Mouse (Mus musculus) stomach, postnatal 0 days (tissue): Measurements from ENCODE around the gene Fas. TPM values are rescaled to one million over a fixed set of nuclear protein-coding genes. Genes with fewer than 3 reads are reported as not detected.

ENCODE experiments used
- ATAC-seq: fragments of 200-750 bp; cut with Nextera tagmentation; 2 replicates; pipeline ENCODE4 v1.8.0; 2017; ENCODE audit not compliant: low FRiP score, low TSS enrichment
- DNase-seq: peaks from one replicate; pipeline ENCODE4 v3.0.0-alpha.2; 2016; ENCODE audit warnings: low spot score
- H3K27ac ChIP-seq: fragments of 300-500 bp; sonication (generic); replicated peaks from 2 replicates; pipeline ENCODE4 v1.5.1; 2014; ENCODE audit warnings: mild to moderate bottlenecking, control low read depth
- H3K27me3 ChIP-seq: fragments of 300-500 bp; sonication (generic); 2 replicates; pipeline ENCODE4 v1.6.1; 2014; ENCODE audit warnings: low read length; ENCODE audit not compliant: control insufficient read depth, insufficient read depth
- H3K36me3 ChIP-seq: fragments of 300-500 bp; sonication (generic); 2 replicates; pipeline ENCODE4 v1.6.1; 2014; ENCODE audit warnings: low read length, mixed read lengths; ENCODE audit not compliant: control insufficient read depth, insufficient read depth
- H3K4me1 ChIP-seq: fragments of 300-500 bp; sonication (generic); replicated peaks from 2 replicates; pipeline ENCODE4 v1.6.1; 2014; ENCODE audit warnings: antibody characterized with exemption; ENCODE audit not compliant: control insufficient read depth, insufficient read depth
- H3K4me2 ChIP-seq: fragments of 300-500 bp; sonication (generic); replicated peaks from 2 replicates; pipeline ENCODE4 v1.6.1; 2014; ENCODE audit warnings: low read depth, mild to moderate bottlenecking, control low read depth, moderate library complexity
- H3K4me3 ChIP-seq: fragments of 300-500 bp; sonication (generic); 2 replicates; pipeline ENCODE4 v1.5.1; 2014; ENCODE audit warnings: low read depth, low read length, control low read depth
- H3K9ac ChIP-seq: fragments of 300-500 bp; sonication (generic); 2 replicates; pipeline ENCODE4 v1.6.1; 2014; ENCODE audit warnings: mild to moderate bottlenecking, low read length, control low read depth, mixed read lengths
- H3K9me3 ChIP-seq: fragments of 300-500 bp; sonication (generic); 2 replicates; pipeline ENCODE4 v1.6.1; 2016; ENCODE audit warnings: low read length; ENCODE audit not compliant: control insufficient read depth
- CTCF ChIP-seq: IDR thresholded peaks from 2 replicates; pipeline ENCODE4 v1.5.1; 2016; ENCODE audit warnings: antibody characterized with exemption, low read depth, mild to moderate bottlenecking, moderate library complexity
- EP300 ChIP-seq: optimal IDR thresholded peaks from 2 replicates; pipeline ENCODE3; 2016; ENCODE audit warnings: antibody characterized with exemption
- WGBS: fragments of 180-500 bp; shearing (Covaris S2); extraction: QIAGEN DNeasy Blood & Tissue Kit; methylation state at CpG from one replicate; pipeline ENCODE4 v1.1.7; 2014; 5-methylcytosine and 5-hydroxymethylcytosine counted together
- polyA plus RNA-seq: library from polyadenylated mRNA; unstranded; fragments of >200 nt; fragmentation: Nextera tagmentation; extraction: Ambion mirVana; gene quantifications from 2 replicates; pipeline ENCODE4 v1.2.1, GENCODE M21; 2015

Gene Fas
- polyA plus RNA-seq, 1 experiment from 2014 or later, result 9.0 TPM

DNA sequence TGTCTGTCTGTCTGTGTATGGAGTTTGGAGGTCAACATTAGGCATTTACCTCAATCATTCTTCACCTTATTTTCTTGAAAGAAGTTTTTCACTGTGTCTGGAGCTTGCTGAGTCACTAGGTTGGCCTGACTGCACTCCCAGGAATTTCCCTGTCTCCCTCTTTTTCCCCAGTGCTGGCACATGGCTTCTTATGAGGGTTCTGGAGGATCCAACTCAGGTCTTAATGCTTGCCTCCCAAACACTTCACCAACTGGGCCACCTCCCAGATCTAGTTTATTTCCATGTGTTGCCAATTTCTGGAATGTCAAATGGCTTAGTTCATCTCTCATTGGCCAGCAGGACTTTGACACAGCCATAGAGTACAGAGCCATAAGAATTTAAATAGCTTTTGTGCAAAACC, 14.5 kb downstream of the Fas start:
- Histone ChIP-seq H3K36me3 (no peaks in the 10 kb centered on the region), H3K27me3 (no peaks in the 10 kb centered on the region), H3K4me2 (no peak overlapping the region), H3K27ac (no peak overlapping the region), H3K9ac (no peak overlapping the region), H3K4me3 (no peak overlapping the region), H3K4me1 (no peaks in the 10 kb centered on the region), H3K9me3 (no peaks in the 10 kb centered on the region)
- DNase-seq, result no peak
- no peak for ATAC-seq
- TF ChIP-seq CTCF (no peak), EP300 (no peak)

DNA sequence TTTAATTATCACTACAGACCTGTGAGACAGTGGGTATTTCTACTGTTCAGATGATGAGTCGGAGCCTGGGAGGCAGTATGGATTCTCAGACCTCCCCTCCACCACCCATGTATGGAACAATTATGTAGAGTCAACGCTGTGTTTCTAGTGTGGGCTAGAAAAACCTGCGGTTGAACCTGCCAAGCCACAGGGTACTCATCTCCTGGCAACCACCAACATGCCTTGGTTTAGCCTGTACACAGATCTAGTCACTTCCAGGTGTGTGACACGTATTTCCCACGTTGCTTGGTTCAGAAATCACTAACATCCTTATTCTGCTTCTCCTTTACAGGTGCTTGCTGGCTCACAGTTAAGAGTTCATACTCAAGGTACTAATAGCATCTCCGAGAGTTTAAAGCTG, 16.3 kb downstream of the Fas start:
- no peaks in the 10 kb centered on the region for H3K36me3 ChIP-seq
- H3K4me3 ChIP-seq, result no peak overlapping the region
- H3K4me1 ChIP-seq, result no peaks in the 10 kb centered on the region
- no peak overlapping the region for H3K9ac ChIP-seq
- 79% methylated on average over 6 of the region's 6 CpGs for WGBS
- TF ChIP-seq CTCF (no peak), EP300 (no peak)
- no peak overlapping the region for H3K27ac ChIP-seq
- DNase-seq, result no peak
- H3K27me3 ChIP-seq, result no peaks in the 10 kb centered on the region
- no peak for ATAC-seq
- no peak overlapping the region for H3K4me2 ChIP-seq
- no peaks in the 10 kb centered on the region for H3K9me3 ChIP-seq

DNA sequence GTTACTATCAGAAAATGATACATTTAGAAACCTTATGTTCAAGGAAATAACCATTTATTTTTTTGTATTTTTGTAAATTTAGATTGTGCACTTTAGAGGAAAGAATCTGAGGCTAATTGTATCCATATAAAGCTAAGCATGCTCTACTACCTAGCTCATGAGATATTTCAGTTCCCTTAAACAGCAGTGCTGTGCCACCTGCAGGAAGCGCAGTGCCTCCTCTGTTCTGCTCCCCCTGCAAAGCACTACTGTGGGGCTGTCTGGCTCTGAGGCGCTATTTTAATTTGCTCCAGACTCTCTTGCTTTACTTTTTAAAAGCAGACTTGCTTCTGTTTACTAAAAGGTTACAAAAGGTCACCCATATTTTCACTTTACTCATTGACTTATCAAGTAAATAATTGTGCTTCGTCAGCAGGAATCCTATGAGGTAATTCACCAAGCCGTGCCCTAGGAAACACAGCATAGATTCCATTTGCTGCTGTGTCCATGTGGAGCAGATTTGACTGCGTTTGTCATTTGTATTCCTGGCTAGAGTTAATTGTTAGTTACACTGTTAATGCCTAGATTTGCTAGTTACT, 21.8 kb downstream of the Fas start:
- no peaks in the 10 kb centered on the region for H3K9me3 ChIP-seq
- H3K4me1 ChIP-seq, result no peaks in the 10 kb centered on the region
- ATAC-seq (no peak), DNase-seq (no peak)
- no peak overlapping the region for H3K9ac ChIP-seq
- no peak overlapping the region for H3K4me3 ChIP-seq
- no peaks in the 10 kb centered on the region for H3K27me3 ChIP-seq
- TF ChIP-seq EP300 (no peak), CTCF (peak; percentile 30; the same call in 1 of the 2 replicates)
- 40% methylated on average over 5 of the region's 5 CpGs for WGBS
- H3K27ac ChIP-seq, result no peak overlapping the region
- no peaks in the 10 kb centered on the region for H3K36me3 ChIP-seq
- no peak overlapping the region for H3K4me2 ChIP-seq

DNA sequence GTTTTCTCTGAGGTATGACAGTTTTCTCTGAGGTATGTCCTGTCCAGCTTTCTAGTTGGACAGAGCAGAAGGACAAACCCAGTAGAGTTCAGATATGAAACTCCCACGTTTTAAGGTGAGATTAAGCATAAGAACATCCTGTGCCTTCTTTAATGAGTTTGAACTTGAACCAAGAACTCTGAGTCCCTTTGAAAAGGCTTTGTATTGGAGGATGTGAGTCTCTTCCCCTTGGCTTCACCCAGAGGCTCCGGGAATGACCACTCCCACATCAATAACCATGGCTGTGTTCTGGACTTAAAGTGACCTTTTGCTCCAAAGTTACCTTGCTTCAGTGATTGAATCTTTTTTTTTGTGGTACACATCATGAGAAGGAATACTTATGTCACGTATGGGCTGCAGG, 37.6 kb downstream of the Fas start:
- no peak for TF ChIP-seq CTCF
- TF ChIP-seq EP300, result no peak
- no peaks in the 10 kb centered on the region for H3K9me3 ChIP-seq
- ATAC-seq (no peak), DNase-seq (no peak)
- H3K4me2 ChIP-seq, result no peak overlapping the region
- H3K4me1 ChIP-seq, result no peaks in the 10 kb centered on the region
- WGBS, result 55% methylated on average over 3 of the region's 3 CpGs
- no peak overlapping the region for H3K4me3 ChIP-seq
- no peaks in the 10 kb centered on the region for H3K36me3 ChIP-seq
- no peaks in the 10 kb centered on the region for H3K27me3 ChIP-seq
- no peak overlapping the region for H3K27ac ChIP-seq
- H3K9ac ChIP-seq, result no peak overlapping the region

DNA sequence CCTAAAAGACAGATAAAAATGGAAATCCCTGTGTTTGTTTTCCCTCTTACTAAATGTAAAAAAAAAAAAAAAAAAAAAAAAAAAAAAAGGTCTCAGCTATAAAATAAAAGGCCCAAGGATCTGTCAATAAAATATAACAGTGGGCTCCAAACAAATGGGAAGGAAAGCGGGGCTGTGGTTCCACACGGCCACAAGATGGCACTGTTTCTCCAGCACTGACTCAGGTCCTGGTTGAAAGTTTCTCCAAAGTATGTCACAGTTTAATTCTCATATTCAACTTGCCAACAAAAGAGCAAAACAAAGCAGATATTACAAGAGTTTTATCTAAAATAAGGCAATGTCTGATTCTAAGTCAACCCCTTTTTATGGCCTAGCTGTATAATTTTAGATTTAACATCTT, 43.8 kb downstream of the Fas start:
- Histone ChIP-seq H3K27ac (no peak overlapping the region), H3K9me3 (no peaks in the 10 kb centered on the region), H3K4me2 (no peak overlapping the region), H3K4me3 (no peak overlapping the region), H3K36me3 (no peaks in the 10 kb centered on the region), H3K27me3 (no peaks in the 10 kb centered on the region), H3K9ac (no peak overlapping the region), H3K4me1 (no peaks in the 10 kb centered on the region)
- ATAC-seq (no peak), DNase-seq (peak; percentile 72)
- TF ChIP-seq EP300, result no peak
- TF ChIP-seq CTCF, result peak; percentile 95
- 1% methylated on average over 2 of the region's 2 CpGs for WGBS

DNA sequence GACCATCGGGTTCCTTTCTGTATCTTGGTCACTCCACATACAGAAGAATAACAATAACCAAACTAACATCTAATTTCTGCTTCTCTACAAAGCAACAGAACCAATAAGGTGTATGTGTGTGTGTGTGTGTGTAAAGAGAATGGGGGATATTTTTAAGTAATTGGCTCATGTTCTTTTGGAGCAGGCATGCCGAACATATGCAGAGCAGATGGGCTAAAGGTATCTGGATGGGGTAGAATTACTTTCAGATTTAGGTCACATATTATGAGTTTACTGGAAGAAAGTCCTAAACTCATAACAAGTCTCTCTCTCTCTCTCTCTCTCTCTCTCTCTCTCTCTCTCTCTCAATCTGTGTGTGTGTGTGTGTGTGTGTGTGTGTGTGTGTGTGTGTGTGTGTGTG, 54.2 kb downstream of the Fas start:
- DNase-seq (no peak), ATAC-seq (no peak)
- 72% methylated on average over 2 of the region's 2 CpGs for WGBS
- Histone ChIP-seq H3K27ac (no peak overlapping the region), H3K4me2 (no peak overlapping the region), H3K27me3 (no peaks in the 10 kb centered on the region), H3K36me3 (no peaks in the 10 kb centered on the region), H3K4me1 (no peaks in the 10 kb centered on the region), H3K9me3 (no peaks in the 10 kb centered on the region), H3K9ac (no peak overlapping the region), H3K4me3 (no peak overlapping the region)
- TF ChIP-seq EP300 (no peak), CTCF (no peak)
